Comparison of ENCODE assay signal across 8 mouse cellular contexts in the genomic region with DNA sequence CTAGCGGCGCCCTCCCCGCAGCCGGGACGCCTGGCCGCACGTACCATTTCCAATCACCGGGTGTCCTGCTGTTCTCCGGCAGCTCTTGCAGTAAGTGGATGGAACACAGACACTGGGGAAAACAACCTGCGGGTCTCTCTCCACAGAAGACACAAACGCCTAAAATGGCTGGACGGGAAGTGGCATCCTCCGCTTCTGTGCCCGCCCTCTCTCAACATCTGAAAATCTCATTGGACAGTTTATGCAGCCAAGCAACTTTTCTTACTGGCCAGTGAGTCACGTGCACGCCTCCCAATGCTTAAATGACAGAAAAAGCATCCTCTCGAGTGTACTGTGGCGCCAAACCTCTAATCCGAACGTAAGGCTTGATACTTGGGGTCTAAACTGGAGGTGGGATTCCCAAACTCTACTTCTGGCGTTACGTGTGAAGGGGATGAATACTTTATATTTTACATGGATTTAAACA. TPM values are rescaled to one million over a fixed set of nuclear protein-coding genes. Genes with fewer than 3 reads are reported as not detected.
DNase-seq lines count a peak whose midpoint lies in the region; ATAC-seq lines count a peak whose summit lies in the region.

A gene (minus strand): TSS at position 194 of the 466 bp plus-strand sequence.

- ATAC-seq in hematopoietic stem cell, adult 5-6 weeks (replicated peaks in 1 of 2; ENCODE audit: insufficient read depth in 1 of 2, low FRiP score in 2 of 2, low TSS enrichment in 1 of 2, low read depth in 1 of 2, poor library complexity in 2 of 2, severe bottlenecking in 2 of 2), result peak; percentile 98 to 99
- peak; percentile 99 for ATAC-seq in lung, embryonic 16.5 days (ENCODE audit: low read depth)

- peak within 1 kb of the TSS; percentile 74 for H3K4me2 ChIP-seq in lung, embryonic 16.5 days (ENCODE audit: low read depth, low read length)

- H3K27me3 ChIP-seq in lung, embryonic 16.5 days (ENCODE audit: control insufficient read depth, insufficient read depth, low read depth, low read length), result no peaks in the 10 kb centered on the region

- DNase-seq in MEL-GATA-1-ER (ENCODE audit: extremely low read depth, low read depth), result peak; percentile 94
- DNase-seq in cerebellum, adult 8-10 months, result peak; percentile 82
- DNase-seq in forelimb bud, embryonic 11.5 days (ENCODE audit: low read depth, low spot score), result peak; percentile 90
- peak; percentile 89 for DNase-seq in layer of hippocampus, adult 9-10 months (ENCODE audit: low spot score)
- peak; percentile 65 for DNase-seq in ovary, postnatal 10 days (ENCODE audit: low spot score)
- DNase-seq in thymus, postnatal 10 days (ENCODE audit: low spot score in 2 of 2), result peak; percentile 73 to 77

- H3K9ac ChIP-seq in lung, embryonic 16.5 days (ENCODE audit: low read length), result peak within 1 kb of the TSS; percentile 96

- H3K9me3 ChIP-seq in lung, embryonic 16.5 days (ENCODE audit: control insufficient read depth, low read length), result no peaks in the 10 kb centered on the region

- H3K4me3 ChIP-seq in lung, embryonic 16.5 days (ENCODE audit: low read length), result peak within 1 kb of the TSS; percentile 83

- under 1% methylated on average over 22 of the region's 22 CpGs for WGBS in lung, embryonic 16.5 days

- peaks cover 21% of the 10 kb centered on the region for H3K4me1 ChIP-seq in lung, embryonic 16.5 days (replicated peaks; ENCODE audit: control insufficient read depth, insufficient read depth, low read length)

- H3K27ac ChIP-seq in lung, embryonic 16.5 days (ENCODE audit: low read length), result peak within 1 kb of the TSS; percentile 95

- H3K36me3 ChIP-seq in lung, embryonic 16.5 days (ENCODE audit: control insufficient read depth, insufficient read depth, low read length), result peaks cover 13% of the 10 kb centered on the region

RNA-seq across cellular contexts. Expression of the gene that starts here (rescaled TPM):
- total RNA-seq in hematopoietic stem cell, adult 5-6 weeks (2017), result 29.6 and 39.7 TPM in 2 replicates
- polyA plus RNA-seq in lung, embryonic 16.5 days (2015; fragmentation: Nextera tagmentation; extraction: Ambion mirVana), result 34.9 and 35.2 TPM in 2 replicates

Comparison
In these comparisons a context has a peak if more than half of its experiments do, and no peak if none do; other contexts are left out.
1. Peak in every context shown above with its lines: DNase-seq, ATAC-seq, H3K4me3 ChIP-seq and H3K27ac ChIP-seq.